Mouse (Mus musculus) monocyte, adult 2 months (primary cell): ENCODE measurements around the gene Kif20b.

Experiments used
- DNase-seq, 2 experiments: peaks; one replicate each; pipeline ENCODE4 v3.0.0; 2022; ENCODE audit warnings: low spot score in 2 of 2, low read depth in 1 of 2

Gene Kif20b

GRCm38 (mm10) chr19:34912366-34912765 is 9.8 kb upstream of the Kif20b start:
- no peak for DNase-seq

GRCm38 (mm10) chr19:34920066-34920465 is 2.1 kb upstream of the Kif20b start:
- DNase-seq = no peak

- no peak for DNase-seq
Observed at GRCm38 (mm10) chr19:34920531-34920930, 1.6 kb upstream of the Kif20b start.

GRCm38 (mm10) chr19:34921253-34921651 is 909 bp upstream of the Kif20b start:
- no peak for DNase-seq

GRCm38 (mm10) chr19:34922603-34922963 is 422 bp downstream of the Kif20b start:
- no peak for DNase-seq

- no peak for DNase-seq
Observed at GRCm38 (mm10) chr19:34947206-34947605, 25.0 kb downstream of the Kif20b start.

GRCm38 (mm10) chr19:34953842-34954541 is 31.8 kb downstream of the Kif20b start:
- DNase-seq = no peak

- no peak for DNase-seq
Observed at GRCm38 (mm10) chr19:34959369-34959768, 37.2 kb downstream of the Kif20b start.

- no peak for DNase-seq
Observed at GRCm38 (mm10) chr19:34984742-34985141, 62.6 kb downstream of the Kif20b start.

- DNase-seq = no peak
Observed at GRCm38 (mm10) chr19:34990443-34990842, 68.3 kb downstream of the Kif20b start.

- DNase-seq = no peak
Observed at GRCm38 (mm10) chr19:34992969-34993527, 70.9 kb downstream of the Kif20b start.

GRCm38 (mm10) chr19:35015058-35015457 is 92.9 kb downstream of the Kif20b start:
- DNase-seq = no peak

- no peak for DNase-seq
Observed at GRCm38 (mm10) chr19:35017474-35018208, 95.5 kb downstream of the Kif20b start.

GRCm38 (mm10) chr19:35018209-35018581 is 96.0 kb downstream of the Kif20b start:
- DNase-seq = no peak
